Mouse (Mus musculus) bone marrow macrophage, adult 2 months (primary cell): ENCODE results near the gene Cmtm7.

Experiments
- CTCF ChIP-seq: IDR thresholded peaks from 2 replicates; pipeline ENCODE4 v1.5.1; 2012; ENCODE audit warnings: low read depth, mild to moderate bottlenecking, low read length, moderate library complexity
- POLR2A ChIP-seq: IDR thresholded peaks from 2 replicates; pipeline ENCODE4 v1.6.1; 2012; ENCODE audit warnings: mild to moderate bottlenecking, low read depth, low read length, borderline replicate concordance

DNA sequence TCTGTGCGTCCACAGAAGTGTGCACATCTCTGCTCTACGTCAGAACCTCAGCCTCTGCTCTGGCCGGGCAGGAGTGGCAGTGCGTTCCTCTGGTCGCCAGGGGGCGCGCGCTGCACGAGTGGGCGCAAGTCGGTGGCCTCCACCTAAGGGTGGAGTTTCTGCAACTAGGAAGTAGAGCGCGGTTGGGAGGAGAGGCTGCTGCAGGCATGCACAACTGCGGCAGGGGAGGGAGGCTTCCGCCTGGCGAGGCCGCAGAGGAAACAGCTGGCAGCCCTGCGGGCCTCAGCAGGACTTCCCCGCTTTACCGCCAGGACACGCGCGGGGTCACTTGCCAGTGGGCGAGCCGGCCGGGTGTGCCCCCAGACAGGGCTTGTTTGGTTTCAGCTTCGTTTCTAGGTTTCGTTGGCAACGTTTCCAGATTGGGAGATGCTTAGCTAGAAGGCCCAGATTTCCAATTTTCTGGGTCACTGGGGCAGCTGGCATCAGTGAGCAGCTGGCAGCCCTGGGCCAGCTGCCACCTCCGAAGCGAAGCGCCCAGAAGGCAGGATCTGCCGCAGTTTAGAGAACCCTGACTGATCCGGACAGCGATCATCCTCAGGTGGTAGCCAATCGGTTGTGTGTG lies 28.7 kb downstream of the Cmtm7 start:
- TF ChIP-seq CTCF (peak; percentile 50), POLR2A (no peak)
